Mouse (Mus musculus) layer of hippocampus, postnatal 14 days (tissue): ENCODE results near the gene Ipo11. TPM values are rescaled to one million over a fixed set of nuclear protein-coding genes. Genes with fewer than 3 reads are reported as not detected.
"Not testable (repeated sequence)": the region's sequence is repeated elsewhere in the genome, so short reads cannot be mapped to it uniquely, and the experiment has no call there.

Experiments used
- DNase-seq, 2 experiments: peaks; one replicate each; pipeline ENCODE4 v3.0.0; 2021 to 2022; ENCODE audit warnings: low spot score in 2 of 2, mixed read lengths in 1 of 2
- total RNA-seq, 2 experiments: library from RNA; stranded (reverse); gene quantifications; 2 replicates each; pipeline ENCODE4 v1.2.3; 2021

Ipo11 gene
- total RNA-seq, 2 experiments from 2014 or later, result 57.5 to 58.6 TPM

- DNase-seq, result no peak
Measured at GRCm38 (mm10) chr13:106907273-106907672, 29.5 kb downstream of the Ipo11 start.

GRCm38 (mm10) chr13:106905154-106905553 lies 31.6 kb downstream of the Ipo11 start:
- DNase-seq, result not testable (repeated sequence)

GRCm38 (mm10) chr13:106904637-106905036 lies 32.1 kb downstream of the Ipo11 start:
- no peak for DNase-seq

- DNase-seq, result no peak
Measured at GRCm38 (mm10) chr13:106894284-106894683, 42.5 kb downstream of the Ipo11 start.

GRCm38 (mm10) chr13:106893701-106894100 lies 43.1 kb downstream of the Ipo11 start:
- DNase-seq, result no peak

GRCm38 (mm10) chr13:106893196-106893595 lies 43.6 kb downstream of the Ipo11 start:
- DNase-seq, result no peak

GRCm38 (mm10) chr13:106887364-106887763 lies 49.4 kb downstream of the Ipo11 start:
- DNase-seq, result no peak

GRCm38 (mm10) chr13:106884249-106884648 lies 52.5 kb downstream of the Ipo11 start:
- no peak for DNase-seq

- no peak for DNase-seq
Measured at GRCm38 (mm10) chr13:106876278-106876677, 60.5 kb downstream of the Ipo11 start.

GRCm38 (mm10) chr13:106865547-106865946 lies 71.2 kb downstream of the Ipo11 start:
- DNase-seq, result no peak

GRCm38 (mm10) chr13:106858779-106859178 lies 78.0 kb downstream of the Ipo11 start:
- DNase-seq, result no peak

GRCm38 (mm10) chr13:106856556-106856955 lies 80.2 kb downstream of the Ipo11 start:
- no peak for DNase-seq

GRCm38 (mm10) chr13:106847534-106847933 lies 89.2 kb downstream of the Ipo11 start:
- DNase-seq, result no peak

- DNase-seq, result no peak
Measured at GRCm38 (mm10) chr13:106844928-106845327, 91.8 kb downstream of the Ipo11 start.

- no peak for DNase-seq
Measured at GRCm38 (mm10) chr13:106842542-106842941, 94.2 kb downstream of the Ipo11 start.

GRCm38 (mm10) chr13:106838778-106839177 lies 98.0 kb downstream of the Ipo11 start:
- no peak for DNase-seq

GRCm38 (mm10) chr13:106836527-106836879 lies 100.3 kb downstream of the Ipo11 start:
- no peak for DNase-seq

GRCm38 (mm10) chr13:106835844-106836526 lies 100.8 kb downstream of the Ipo11 start:
- DNase-seq, result peak in 1 of 2 experiments; percentile 36

GRCm38 (mm10) chr13:106830029-106830428 lies 106.7 kb downstream of the Ipo11 start:
- DNase-seq, result no peak

GRCm38 (mm10) chr13:106829327-106829997 lies 107.3 kb downstream of the Ipo11 start:
- no peak for DNase-seq

- DNase-seq, result no peak
Measured at GRCm38 (mm10) chr13:106825618-106826017, 111.1 kb downstream of the Ipo11 start.

- DNase-seq, result no peak
Measured at GRCm38 (mm10) chr13:106823875-106824191, 112.9 kb downstream of the Ipo11 start.
